Mouse (Mus musculus): ENCODE results near the gene Lalba. TPM values are rescaled to one million over a fixed set of nuclear protein-coding genes. Genes with fewer than 3 reads are reported as not detected.

Gene Lalba
- not detected in 2 replicates for polyA plus RNA-seq (2012; rRNA removed)

DNA sequence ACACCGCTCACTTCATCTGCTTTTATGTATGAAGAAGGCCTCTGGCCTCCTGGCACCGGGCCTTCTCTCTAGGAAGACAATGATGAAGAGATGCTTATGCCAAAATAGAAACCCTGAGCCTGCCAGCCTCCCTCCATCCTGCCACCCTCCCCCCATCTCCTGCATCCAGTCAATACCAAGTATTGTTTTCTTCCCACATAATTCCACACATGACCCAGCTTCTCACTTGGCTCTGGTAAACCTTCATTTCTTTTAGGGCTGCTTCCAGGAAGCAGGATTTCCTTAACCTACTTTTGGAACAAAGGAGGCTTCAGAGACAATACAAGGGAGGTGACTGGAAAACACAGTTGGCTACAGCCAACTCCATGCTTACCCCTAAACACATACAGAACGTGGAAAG, at the start of gene Lalba:
TSS of gene Lalba (minus strand) at position 21 of the 400 bp plus-strand sequence.
- TF ChIP-seq POLR2A (IDR thresholded peaks at IDR 0.05; ENCODE audit: low read depth, low read length) (no peak), CTCF (conservative IDR thresholded peaks at IDR 0.05; ENCODE audit: insufficient read depth, insufficient read length, low read depth, low read length) (no peak)
- no peak within 1 kb of the TSS for H3K27ac ChIP-seq (ENCODE audit: insufficient read depth, low read depth, low read length)
- H3K4me3 ChIP-seq (ENCODE audit: insufficient read depth, low read depth, low read length), result no peak within 1 kb of the TSS
- peak; percentile 22 for DNase-seq
- H3K27me3 ChIP-seq (replicated peaks; ENCODE audit: control insufficient read depth, insufficient read depth, low read length), result no peaks in the 10 kb centered on the region
- H3K4me1 ChIP-seq (ENCODE audit: control insufficient read depth, insufficient read depth, low read length), result no peaks in the 10 kb centered on the region
- H3K36me3 ChIP-seq (ENCODE audit: control insufficient read depth, insufficient read depth, low read length), result no peaks in the 10 kb centered on the region
- WGBS, result 60% methylated on average over 3 of the region's 3 CpGs

DNA sequence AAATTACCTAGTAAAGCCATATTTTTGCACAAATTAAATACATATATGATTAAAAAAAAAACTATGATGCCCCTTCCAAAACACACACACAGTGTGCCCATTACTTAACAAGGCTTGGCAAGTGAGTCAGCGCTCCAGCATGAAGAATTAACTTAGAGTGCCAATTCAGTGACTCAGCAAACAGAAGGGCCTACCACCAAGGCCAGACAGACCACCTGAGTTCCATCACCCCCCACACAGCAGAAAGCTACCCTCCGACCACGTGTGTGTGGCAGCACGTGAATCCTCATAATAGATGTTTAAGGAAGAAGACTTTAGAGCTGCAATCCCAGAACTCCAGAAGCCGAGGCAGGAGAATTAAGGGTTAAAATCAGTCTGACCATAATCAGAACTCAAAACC, 49.8 kb upstream of the Lalba start:
- 32% methylated on average over 5 of the region's 5 CpGs for WGBS
- Histone ChIP-seq H3K27ac (ENCODE audit: insufficient read depth, low read depth, low read length) (no peak overlapping the region), H3K4me1 (ENCODE audit: control insufficient read depth, insufficient read depth, low read length) (peaks cover 5% of the 10 kb centered on the region; the same call in 1 of the 2 replicates), H3K27me3 (replicated peaks; ENCODE audit: control insufficient read depth, insufficient read depth, low read length) (no peaks in the 10 kb centered on the region), H3K4me3 (ENCODE audit: insufficient read depth, low read depth, low read length) (peak overlapping the region; percentile 1; the same call in 1 of the 2 replicates), H3K36me3 (ENCODE audit: control insufficient read depth, insufficient read depth, low read length) (peaks cover 7% of the 10 kb centered on the region)
- DNase-seq, result no peak
- TF ChIP-seq POLR2A (IDR thresholded peaks at IDR 0.05; ENCODE audit: low read depth, low read length) (no peak), CTCF (conservative IDR thresholded peaks at IDR 0.05; ENCODE audit: insufficient read depth, insufficient read length, low read depth, low read length) (no peak)

DNA sequence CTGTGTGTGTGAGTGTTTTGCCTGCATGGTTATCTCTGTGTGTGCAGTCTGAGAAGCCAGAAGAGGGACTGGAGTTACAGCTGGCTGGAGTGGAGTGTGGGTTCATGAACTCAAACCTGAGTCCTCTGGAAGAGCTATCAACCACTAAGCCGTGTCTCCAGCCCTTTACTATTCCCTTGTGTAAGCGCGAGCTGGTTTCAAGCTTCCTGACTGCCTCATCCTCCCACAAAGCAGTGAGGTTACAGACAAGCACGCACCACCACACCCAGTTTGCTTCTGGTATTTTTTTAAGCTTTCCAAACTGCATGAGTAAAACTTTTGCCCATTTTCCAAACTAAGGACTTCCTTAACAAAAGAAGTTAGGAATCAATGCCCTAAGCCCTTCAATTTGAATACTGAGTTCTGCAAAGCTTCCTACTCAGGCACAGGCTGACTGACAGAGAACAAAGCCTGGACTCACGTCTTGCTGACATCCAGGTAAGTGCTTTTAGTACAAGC, 45.6 kb upstream of the Lalba start:
- no peak overlapping the region for H3K4me3 ChIP-seq (ENCODE audit: insufficient read depth, low read depth, low read length)
- WGBS, result 64% methylated on average over 5 of the region's 5 CpGs
- peaks cover 13% of the 10 kb centered on the region for H3K36me3 ChIP-seq (ENCODE audit: control insufficient read depth, insufficient read depth, low read length)
- no peaks in the 10 kb centered on the region for H3K27me3 ChIP-seq (replicated peaks; ENCODE audit: control insufficient read depth, insufficient read depth, low read length)
- no peak overlapping the region for H3K27ac ChIP-seq (ENCODE audit: insufficient read depth, low read depth, low read length)
- no peak for DNase-seq
- TF ChIP-seq POLR2A (IDR thresholded peaks at IDR 0.05; ENCODE audit: low read depth, low read length) (no peak), CTCF (conservative IDR thresholded peaks at IDR 0.05; ENCODE audit: insufficient read depth, insufficient read length, low read depth, low read length) (no peak)
- peaks cover 5% of the 10 kb centered on the region; the same call in 1 of the 2 replicates for H3K4me1 ChIP-seq (ENCODE audit: control insufficient read depth, insufficient read depth, low read length)

DNA sequence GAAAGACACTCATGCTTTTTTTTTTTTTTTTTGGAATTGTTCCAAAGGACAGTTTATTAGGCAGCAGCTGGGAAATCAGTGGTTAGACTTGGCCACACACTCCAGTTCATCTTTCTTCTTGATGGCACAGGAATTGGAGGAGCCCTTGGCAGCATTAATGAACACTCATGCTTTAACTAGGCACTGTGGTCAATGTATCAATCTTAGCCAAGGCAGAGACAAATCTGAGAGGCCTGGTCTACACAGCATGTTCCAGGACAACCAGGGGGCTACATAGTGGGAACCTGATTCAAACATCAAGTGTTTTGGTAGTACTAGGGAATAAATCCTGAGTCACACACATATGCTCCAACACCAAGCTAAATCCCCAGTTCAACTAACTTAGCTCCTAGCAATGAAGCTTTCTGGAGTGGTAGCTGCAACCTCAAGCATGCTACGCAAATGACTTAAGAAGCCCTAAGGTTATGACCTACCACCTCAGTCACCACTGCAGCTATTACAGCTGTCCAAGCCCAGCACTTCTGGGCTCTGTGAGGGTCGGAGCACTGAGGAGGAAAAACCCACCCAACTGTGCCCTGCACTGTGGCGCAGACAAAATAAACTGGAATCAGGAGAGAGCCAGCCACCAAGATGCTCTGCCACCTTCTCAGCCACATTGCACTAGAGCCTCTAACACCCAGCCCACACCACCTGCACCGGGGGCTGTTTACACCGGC, 44.7 kb upstream of the Lalba start:
- DNase-seq, result no peak
- Histone ChIP-seq H3K27ac (ENCODE audit: insufficient read depth, low read depth, low read length) (no peak overlapping the region), H3K27me3 (replicated peaks; ENCODE audit: control insufficient read depth, insufficient read depth, low read length) (no peaks in the 10 kb centered on the region), H3K4me1 (ENCODE audit: control insufficient read depth, insufficient read depth, low read length) (no peaks in the 10 kb centered on the region), H3K36me3 (ENCODE audit: control insufficient read depth, insufficient read depth, low read length) (peaks cover 14% of the 10 kb centered on the region), H3K4me3 (ENCODE audit: insufficient read depth, low read depth, low read length) (no peak overlapping the region)
- 91% methylated on average over 5 of the region's 5 CpGs for WGBS
- TF ChIP-seq CTCF (conservative IDR thresholded peaks at IDR 0.05; ENCODE audit: insufficient read depth, insufficient read length, low read depth, low read length), result no peak
- TF ChIP-seq POLR2A (IDR thresholded peaks at IDR 0.05; ENCODE audit: low read depth, low read length), result no peak

DNA sequence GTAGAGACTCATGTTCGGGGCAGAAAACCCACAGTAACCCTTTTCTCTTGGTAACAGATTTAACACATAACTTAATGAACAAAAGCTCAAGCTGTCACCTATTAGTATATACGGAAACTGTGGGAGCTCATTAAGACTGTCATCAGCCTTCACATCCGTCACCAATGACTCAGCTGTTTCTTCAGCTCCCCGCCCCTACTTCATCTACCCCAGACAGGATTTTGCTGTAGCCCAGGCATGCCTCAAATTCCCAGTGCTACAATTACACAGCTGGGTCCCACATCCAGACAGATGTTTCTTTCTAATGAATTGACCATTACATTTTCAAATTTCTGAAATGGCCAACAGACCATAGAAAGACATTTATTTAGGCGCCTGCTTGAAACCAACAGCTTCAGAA, 43.5 kb upstream of the Lalba start:
- DNase-seq, result no peak
- H3K27me3 ChIP-seq (replicated peaks; ENCODE audit: control insufficient read depth, insufficient read depth, low read length), result no peaks in the 10 kb centered on the region
- no peak overlapping the region for H3K4me3 ChIP-seq (ENCODE audit: insufficient read depth, low read depth, low read length)
- no peaks in the 10 kb centered on the region for H3K4me1 ChIP-seq (ENCODE audit: control insufficient read depth, insufficient read depth, low read length)
- no peak overlapping the region for H3K27ac ChIP-seq (ENCODE audit: insufficient read depth, low read depth, low read length)
- H3K36me3 ChIP-seq (ENCODE audit: control insufficient read depth, insufficient read depth, low read length), result peaks cover 15% of the 10 kb centered on the region
- WGBS, result 68% methylated on average over 5 of the region's 5 CpGs
- no peak for TF ChIP-seq POLR2A (IDR thresholded peaks at IDR 0.05; ENCODE audit: low read depth, low read length)
- no peak for TF ChIP-seq CTCF (conservative IDR thresholded peaks at IDR 0.05; ENCODE audit: insufficient read depth, insufficient read length, low read depth, low read length)

DNA sequence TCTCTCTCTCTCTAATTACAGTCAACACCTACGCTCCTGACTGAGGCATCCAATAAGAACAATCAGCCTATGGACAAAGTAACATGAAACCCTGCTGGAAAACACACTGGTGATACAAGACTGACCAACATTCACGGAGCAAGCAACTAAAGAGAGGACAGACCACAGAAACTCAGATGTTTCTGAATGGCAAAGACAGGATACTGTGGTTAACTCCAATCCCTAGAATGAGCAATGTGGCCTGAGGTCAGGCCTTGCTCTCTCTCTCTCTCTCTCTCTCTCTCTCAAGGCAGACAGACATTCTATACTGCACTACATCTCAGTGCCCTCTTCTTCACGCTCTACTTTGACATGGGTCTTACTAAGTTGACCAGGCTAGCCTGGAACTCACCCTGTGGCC, 38.7 kb upstream of the Lalba start:
- 78% methylated on average over 3 of the region's 3 CpGs for WGBS
- H3K27me3 ChIP-seq (replicated peaks; ENCODE audit: control insufficient read depth, insufficient read depth, low read length), result no peaks in the 10 kb centered on the region
- H3K4me3 ChIP-seq (ENCODE audit: insufficient read depth, low read depth, low read length), result no peak overlapping the region
- H3K36me3 ChIP-seq (ENCODE audit: control insufficient read depth, insufficient read depth, low read length), result peaks cover 14% of the 10 kb centered on the region
- H3K27ac ChIP-seq (ENCODE audit: insufficient read depth, low read depth, low read length), result no peak overlapping the region
- DNase-seq, result no peak
- TF ChIP-seq CTCF (conservative IDR thresholded peaks at IDR 0.05; ENCODE audit: insufficient read depth, insufficient read length, low read depth, low read length) (no peak), POLR2A (IDR thresholded peaks at IDR 0.05; ENCODE audit: low read depth, low read length) (no peak)
- H3K4me1 ChIP-seq (ENCODE audit: control insufficient read depth, insufficient read depth, low read length), result no peaks in the 10 kb centered on the region

Measured in kidney, adult 2 months (tissue).